Mouse (Mus musculus): ENCODE data around the gene Nsd2. TPM values are rescaled to one million over a fixed set of nuclear protein-coding genes. Genes with fewer than 3 reads are reported as not detected.

Nsd2 gene
- polyA plus RNA-seq, 1 experiment from 2014 or later: 12.1 TPM

GRCm38 (mm10) chr5:33791912-33792643, 28.4 kb upstream of the Nsd2 start:
- no peaks in the 10 kb centered on the region for H3K4me1 ChIP-seq (replicated peaks; ENCODE audit: control insufficient read depth, insufficient read depth, low read length)
- H3K27ac ChIP-seq (ENCODE audit: low read depth, low read length): no peak overlapping the region
- H3K36me3 ChIP-seq (ENCODE audit: control insufficient read depth, insufficient read depth): no peaks in the 10 kb centered on the region
- TF ChIP-seq CTCF (IDR thresholded peaks at IDR 0.05; ENCODE audit: low read depth): no peak
- WGBS: 82% methylated on average over 5 of the region's 5 CpGs
- no peak overlapping the region for H3K9ac ChIP-seq (ENCODE audit: low read depth, low read length)
- no peak for ATAC-seq
- H3K9me3 ChIP-seq (ENCODE audit: control insufficient read depth): no peaks in the 10 kb centered on the region
- no peaks in the 10 kb centered on the region for H3K27me3 ChIP-seq (replicated peaks; ENCODE audit: control insufficient read depth, insufficient read depth, low read length)
- no peak overlapping the region for H3K4me2 ChIP-seq (replicated peaks; ENCODE audit: low read depth)
- no peak overlapping the region for H3K4me3 ChIP-seq (ENCODE audit: low read depth, low read length)

GRCm38 (mm10) chr5:33803337-33803736, 17.2 kb upstream of the Nsd2 start:
- Histone ChIP-seq H3K4me1 (replicated peaks; ENCODE audit: control insufficient read depth, insufficient read depth, low read length) (no peaks in the 10 kb centered on the region), H3K36me3 (ENCODE audit: control insufficient read depth, insufficient read depth) (no peaks in the 10 kb centered on the region), H3K9me3 (ENCODE audit: control insufficient read depth) (no peaks in the 10 kb centered on the region), H3K27me3 (replicated peaks; ENCODE audit: control insufficient read depth, insufficient read depth, low read length) (no peaks in the 10 kb centered on the region), H3K4me3 (ENCODE audit: low read depth, low read length) (no peak overlapping the region), H3K4me2 (replicated peaks; ENCODE audit: low read depth) (no peak overlapping the region), H3K27ac (ENCODE audit: low read depth, low read length) (no peak overlapping the region), H3K9ac (ENCODE audit: low read depth, low read length) (no peak overlapping the region)
- ATAC-seq: no peak
- no peak for TF ChIP-seq CTCF (IDR thresholded peaks at IDR 0.05; ENCODE audit: low read depth)
- WGBS: 84% methylated on average over 2 of the region's 2 CpGs

GRCm38 (mm10) chr5:33811519-33811918, 9.0 kb upstream of the Nsd2 start:
- Histone ChIP-seq H3K9ac (ENCODE audit: low read depth, low read length) (no peak overlapping the region), H3K4me3 (ENCODE audit: low read depth, low read length) (no peak overlapping the region), H3K27ac (ENCODE audit: low read depth, low read length) (no peak overlapping the region), H3K27me3 (replicated peaks; ENCODE audit: control insufficient read depth, insufficient read depth, low read length) (no peaks in the 10 kb centered on the region), H3K9me3 (ENCODE audit: control insufficient read depth) (no peaks in the 10 kb centered on the region), H3K36me3 (ENCODE audit: control insufficient read depth, insufficient read depth) (no peaks in the 10 kb centered on the region), H3K4me2 (replicated peaks; ENCODE audit: low read depth) (no peak overlapping the region), H3K4me1 (replicated peaks; ENCODE audit: control insufficient read depth, insufficient read depth, low read length) (no peaks in the 10 kb centered on the region; the same call in 1 of the 2 replicates)
- no peak for ATAC-seq
- 88% methylated on average over 4 of the region's 4 CpGs for WGBS
- peak; percentile 38 for TF ChIP-seq CTCF (IDR thresholded peaks at IDR 0.05; ENCODE audit: low read depth)

GRCm38 (mm10) chr5:33816008-33816725, 4.4 kb upstream of the Nsd2 start:
- Histone ChIP-seq H3K27ac (ENCODE audit: low read depth, low read length) (no peak overlapping the region), H3K36me3 (ENCODE audit: control insufficient read depth, insufficient read depth) (no peaks in the 10 kb centered on the region), H3K27me3 (replicated peaks; ENCODE audit: control insufficient read depth, insufficient read depth, low read length) (no peaks in the 10 kb centered on the region), H3K4me1 (replicated peaks; ENCODE audit: control insufficient read depth, insufficient read depth, low read length) (no peaks in the 10 kb centered on the region; the same call in none of the 2 replicates), H3K9me3 (ENCODE audit: control insufficient read depth) (no peaks in the 10 kb centered on the region), H3K9ac (ENCODE audit: low read depth, low read length) (no peak overlapping the region), H3K4me2 (replicated peaks; ENCODE audit: low read depth) (no peak overlapping the region), H3K4me3 (ENCODE audit: low read depth, low read length) (no peak overlapping the region)
- 43% methylated on average over 6 of the region's 6 CpGs for WGBS
- no peak for TF ChIP-seq CTCF (IDR thresholded peaks at IDR 0.05; ENCODE audit: low read depth)
- ATAC-seq: peak; percentile 32

GRCm38 (mm10) chr5:33818104-33818503, 2.4 kb upstream of the Nsd2 start:
- Histone ChIP-seq H3K9me3 (ENCODE audit: control insufficient read depth) (no peaks in the 10 kb centered on the region), H3K4me2 (replicated peaks; ENCODE audit: low read depth) (no peak overlapping the region; the same call in 1 of the 2 replicates), H3K4me1 (replicated peaks; ENCODE audit: control insufficient read depth, insufficient read depth, low read length) (no peaks in the 10 kb centered on the region; the same call in none of the 2 replicates), H3K36me3 (ENCODE audit: control insufficient read depth, insufficient read depth) (no peaks in the 10 kb centered on the region), H3K4me3 (ENCODE audit: low read depth, low read length) (no peak overlapping the region), H3K9ac (ENCODE audit: low read depth, low read length) (no peak overlapping the region), H3K27me3 (replicated peaks; ENCODE audit: control insufficient read depth, insufficient read depth, low read length) (no peaks in the 10 kb centered on the region), H3K27ac (ENCODE audit: low read depth, low read length) (no peak overlapping the region)
- 25% methylated on average over 5 of the region's 5 CpGs for WGBS
- no peak for ATAC-seq
- TF ChIP-seq CTCF (IDR thresholded peaks at IDR 0.05; ENCODE audit: low read depth): no peak

- no peaks in the 10 kb centered on the region for H3K27me3 ChIP-seq (replicated peaks; ENCODE audit: control insufficient read depth, insufficient read depth, low read length)
- H3K27ac ChIP-seq (ENCODE audit: low read depth, low read length): peak overlapping the region; percentile 94; the same call in 1 of the 2 replicates
- H3K4me3 ChIP-seq (ENCODE audit: low read depth, low read length): peak overlapping the region; percentile 92
- 27% methylated on average over 9 of the region's 9 CpGs for WGBS
- H3K4me2 ChIP-seq (replicated peaks; ENCODE audit: low read depth): peak overlapping the region; percentile 95
- peak overlapping the region; percentile 91 for H3K9ac ChIP-seq (ENCODE audit: low read depth, low read length)
- no peak for ATAC-seq
- peak; percentile 16; the same call in 1 of the 2 replicates for TF ChIP-seq CTCF (IDR thresholded peaks at IDR 0.05; ENCODE audit: low read depth)
- no peaks in the 10 kb centered on the region for H3K36me3 ChIP-seq (ENCODE audit: control insufficient read depth, insufficient read depth)
- no peaks in the 10 kb centered on the region for H3K9me3 ChIP-seq (ENCODE audit: control insufficient read depth)
- H3K4me1 ChIP-seq (replicated peaks; ENCODE audit: control insufficient read depth, insufficient read depth, low read length): peaks cover 5% of the 10 kb centered on the region
Observed at GRCm38 (mm10) chr5:33819141-33819875, 1.2 kb upstream of the Nsd2 start.

Data from intestine, postnatal 0 days (tissue).